Mouse (Mus musculus) hindbrain, postnatal 0 days (tissue): ENCODE data around the gene Sdccag8. TPM values are rescaled to one million over a fixed set of nuclear protein-coding genes. Genes with fewer than 3 reads are reported as not detected.
A peak's percentile ranks its signal among the peaks of the same experiment; 100 is the strongest.

ENCODE experiments used
- ATAC-seq: fragments of 200-750 bp; cut with Nextera tagmentation; 2 replicates; pipeline ENCODE4 v1.8.0; 2017; ENCODE audit warnings: mild to moderate bottlenecking, moderate TSS enrichment, moderate library complexity
- DNase-seq: peaks from one replicate; pipeline ENCODE4 v3.0.0-alpha.2; 2015; ENCODE audit warnings: low spot score
- H3K27ac ChIP-seq: fragments of 300-500 bp; sonication (generic); 2 replicates; pipeline ENCODE4 v1.5.1; 2014; ENCODE audit warnings: mild to moderate bottlenecking
- H3K27me3 ChIP-seq: fragments of 300-500 bp; sonication (generic); 2 replicates; pipeline ENCODE4 v1.6.1; 2014; ENCODE audit warnings: low read length, mixed read lengths; ENCODE audit not compliant: insufficient read depth
- H3K36me3 ChIP-seq: fragments of 300-500 bp; sonication (generic); 2 replicates; pipeline ENCODE4 v1.6.1; 2014; ENCODE audit warnings: low read length, mixed read lengths; ENCODE audit not compliant: insufficient read depth
- H3K4me1 ChIP-seq: fragments of 300-500 bp; sonication (generic); 2 replicates; pipeline ENCODE4 v1.6.1; 2014; ENCODE audit warnings: antibody characterized with exemption, low read length, mixed read lengths; ENCODE audit not compliant: insufficient read depth
- H3K4me2 ChIP-seq: fragments of 300-500 bp; sonication (generic); 2 replicates; pipeline ENCODE4 v1.6.1; 2014; ENCODE audit warnings: low read depth, mild to moderate bottlenecking, low read length, moderate library complexity, mixed read lengths
- H3K4me3 ChIP-seq: fragments of 300-500 bp; sonication (generic); 2 replicates; pipeline ENCODE4 v1.5.1; 2014; ENCODE audit warnings: low read length
- H3K9ac ChIP-seq: fragments of 300-500 bp; sonication (generic); replicated peaks from 2 replicates; pipeline ENCODE4 v1.6.1; 2014; ENCODE audit warnings: mild to moderate bottlenecking, low read length, moderate library complexity, mixed read lengths
- H3K9me3 ChIP-seq: fragments of 300-500 bp; sonication (generic); 2 replicates; pipeline ENCODE4 v1.6.1; 2016; ENCODE audit warnings: low read length, mixed read lengths
- CTCF ChIP-seq: IDR thresholded peaks from 2 replicates; pipeline ENCODE4 v1.5.1; 2016; ENCODE audit warnings: antibody characterized with exemption, control low read depth, low read depth
- WGBS: fragments of 180-500 bp; shearing (Covaris S2); extraction: QIAGEN DNeasy Blood & Tissue Kit; methylation state at CpG from one replicate; pipeline ENCODE4 v1.1.7; 2014; 5-methylcytosine and 5-hydroxymethylcytosine counted together
- polyA plus RNA-seq: library from polyadenylated mRNA; unstranded; fragments of >200 nt; fragmentation: Nextera tagmentation; extraction: Ambion mirVana; gene quantifications from 2 replicates; pipeline ENCODE4 v1.2.1, GENCODE M21; 2015
- total RNA-seq: library from RNA; depleted of rRNA; stranded (reverse); fragments of >200 nt; gene quantifications from 2 replicates; pipeline ENCODE4 v1.2.3, GENCODE M21; 2014

The Sdccag8 gene
- total and polyA plus RNA-seq, 2 experiments from 2014 or later, result 10.1 to 23.1 TPM

- H3K4me3 ChIP-seq, result no peak overlapping the region
- no peak overlapping the region for H3K27ac ChIP-seq
- DNase-seq (no peak), ATAC-seq (no peak)
- TF ChIP-seq CTCF, result no peak
- no peaks in the 10 kb centered on the region for H3K9me3 ChIP-seq
- 86% methylated on average over 6 of the region's 6 CpGs for WGBS
- H3K9ac ChIP-seq, result no peak overlapping the region
- no peaks in the 10 kb centered on the region for H3K27me3 ChIP-seq
- no peak overlapping the region for H3K4me2 ChIP-seq
- H3K36me3 ChIP-seq, result no peaks in the 10 kb centered on the region
- 0 out of 2 replicates have a peak, but pooled peaks cover 4% of the 10 kb centered on the region for H3K4me1 ChIP-seq
Observed at GRCm38 (mm10) chr1:176973356-176974088, 159.1 kb downstream of the Sdccag8 start.

GRCm38 (mm10) chr1:176979235-176979634 lies 164.8 kb downstream of the Sdccag8 start:
- H3K27me3 ChIP-seq, result no peaks in the 10 kb centered on the region
- no peak overlapping the region for H3K9ac ChIP-seq
- no peaks in the 10 kb centered on the region for H3K36me3 ChIP-seq
- no peak overlapping the region for H3K4me2 ChIP-seq
- DNase-seq (no peak), ATAC-seq (no peak)
- H3K4me3 ChIP-seq, result no peak overlapping the region
- TF ChIP-seq CTCF, result no peak
- no peaks in the 10 kb centered on the region for H3K9me3 ChIP-seq
- H3K4me1 ChIP-seq, result no peaks in the 10 kb centered on the region
- no peak overlapping the region for H3K27ac ChIP-seq

GRCm38 (mm10) chr1:176980140-176980539 lies 165.7 kb downstream of the Sdccag8 start:
- TF ChIP-seq CTCF, result no peak
- no peak overlapping the region for H3K4me3 ChIP-seq
- H3K9me3 ChIP-seq, result no peaks in the 10 kb centered on the region
- ATAC-seq (no peak), DNase-seq (no peak)
- no peaks in the 10 kb centered on the region for H3K27me3 ChIP-seq
- no peak overlapping the region for H3K9ac ChIP-seq
- WGBS, result 79% methylated on average over 5 of the region's 5 CpGs
- H3K36me3 ChIP-seq, result no peaks in the 10 kb centered on the region
- H3K4me1 ChIP-seq, result no peaks in the 10 kb centered on the region
- H3K4me2 ChIP-seq, result no peak overlapping the region
- no peak overlapping the region for H3K27ac ChIP-seq

- H3K4me3 ChIP-seq, result no peak overlapping the region
- no peak overlapping the region for H3K27ac ChIP-seq
- H3K4me2 ChIP-seq, result no peak overlapping the region
- no peaks in the 10 kb centered on the region for H3K36me3 ChIP-seq
- no peak for TF ChIP-seq CTCF
- no peaks in the 10 kb centered on the region for H3K9me3 ChIP-seq
- WGBS, result 80% methylated on average over 10 of the region's 10 CpGs
- no peak for ATAC-seq
- H3K4me1 ChIP-seq, result peaks cover under 1% of the 10 kb centered on the region
- peak; percentile 23 for DNase-seq
- no peak overlapping the region for H3K9ac ChIP-seq
- no peaks in the 10 kb centered on the region for H3K27me3 ChIP-seq
Observed at GRCm38 (mm10) chr1:176980801-176981400, 166.4 kb downstream of the Sdccag8 start.

GRCm38 (mm10) chr1:176981511-176981910 lies 167.1 kb downstream of the Sdccag8 start:
- Histone ChIP-seq H3K27me3 (no peaks in the 10 kb centered on the region), H3K4me3 (no peak overlapping the region), H3K4me1 (peaks cover 7% of the 10 kb centered on the region), H3K36me3 (no peaks in the 10 kb centered on the region), H3K4me2 (no peak overlapping the region), H3K9ac (no peak overlapping the region), H3K27ac (no peak overlapping the region), H3K9me3 (no peaks in the 10 kb centered on the region)
- ATAC-seq (no peak), DNase-seq (no peak)
- TF ChIP-seq CTCF, result no peak
- 82% methylated on average over 2 of the region's 2 CpGs for WGBS

GRCm38 (mm10) chr1:176982671-176983070 lies 168.2 kb downstream of the Sdccag8 start:
- H3K27ac ChIP-seq, result no peak overlapping the region
- WGBS, result 78% methylated on average over 8 of the region's 8 CpGs
- H3K9ac ChIP-seq, result no peak overlapping the region
- no peaks in the 10 kb centered on the region for H3K36me3 ChIP-seq
- H3K27me3 ChIP-seq, result no peaks in the 10 kb centered on the region
- H3K9me3 ChIP-seq, result no peaks in the 10 kb centered on the region
- H3K4me3 ChIP-seq, result no peak overlapping the region
- peaks cover 16% of the 10 kb centered on the region for H3K4me1 ChIP-seq
- H3K4me2 ChIP-seq, result no peak overlapping the region
- no peak for ATAC-seq
- no peak for DNase-seq
- no peak for TF ChIP-seq CTCF

GRCm38 (mm10) chr1:176985691-176986090 lies 171.2 kb downstream of the Sdccag8 start:
- H3K4me1 ChIP-seq, result peaks cover 16% of the 10 kb centered on the region
- 50% methylated on average over 6 of the region's 6 CpGs for WGBS

More at GRCm38 (mm10) chr1:176985691-176986090, 171.2 kb downstream of the Sdccag8 start:
- ATAC-seq, result no peak
- Histone ChIP-seq H3K9ac (no peak overlapping the region), H3K9me3 (no peaks in the 10 kb centered on the region), H3K27ac (no peak overlapping the region), H3K4me3 (no peak overlapping the region), H3K4me2 (no peak overlapping the region), H3K27me3 (no peaks in the 10 kb centered on the region), H3K36me3 (no peaks in the 10 kb centered on the region)
- no peak for TF ChIP-seq CTCF
- peak; percentile 23 for DNase-seq
